Mouse (Mus musculus): ENCODE measurements around the gene Nme6.

The Nme6 gene

GRCm38 (mm10) chr9:109870983-109871572 is 38.5 kb downstream of the Nme6 start:
- no peak for DNase-seq (ENCODE audit: low spot score in 2 of 2)

DNA sequence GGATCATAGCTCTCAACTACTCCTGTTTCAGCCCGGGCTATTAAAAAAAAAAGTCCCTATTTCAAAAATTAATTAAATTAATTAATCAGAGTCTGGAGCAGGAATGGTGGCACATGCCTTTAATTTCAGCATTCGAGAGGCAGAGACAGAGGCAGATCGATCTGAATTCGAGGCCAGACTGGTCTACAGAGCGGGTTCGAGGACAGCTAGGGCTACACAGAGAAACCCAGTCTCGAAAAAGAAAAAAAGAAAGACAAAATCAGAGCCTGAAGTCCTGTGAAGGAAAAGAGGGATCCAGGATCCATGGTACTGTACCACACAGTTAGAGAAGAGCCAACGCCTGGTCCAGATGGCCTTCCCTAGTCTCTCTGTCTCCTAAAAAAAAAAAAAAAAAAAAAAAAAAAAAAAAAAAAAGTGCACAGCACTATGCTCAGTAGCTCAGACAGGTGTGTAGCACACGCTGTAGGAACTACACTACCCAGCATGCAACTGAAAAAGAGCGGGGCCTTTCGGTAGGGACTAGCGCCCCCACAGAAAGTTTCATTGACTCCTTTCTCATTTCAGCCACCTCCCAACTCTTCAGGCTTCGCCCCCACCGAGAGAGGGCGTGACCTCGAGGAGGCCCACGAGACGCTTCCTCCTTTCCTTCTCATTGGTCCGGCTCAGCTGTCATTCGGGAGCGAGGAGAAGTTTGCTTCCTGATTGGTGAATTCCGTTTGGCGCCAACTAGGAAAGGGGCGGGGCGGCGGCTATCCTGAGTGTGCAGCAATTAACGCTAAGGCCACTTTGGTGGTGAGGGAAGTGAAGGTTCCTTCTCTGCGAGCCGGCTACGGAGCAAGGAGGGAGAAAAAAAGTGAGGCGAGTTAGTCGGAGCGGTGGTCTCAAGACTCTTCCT is 42.5 kb downstream of the Nme6 start, which contains the start of gene Cdc25a:
TSS of gene Cdc25a (plus strand) at position 783 of the 895 bp plus-strand sequence.
- peak; percentile 94 to 98 for DNase-seq (ENCODE audit: low spot score in 2 of 2)

DNA sequence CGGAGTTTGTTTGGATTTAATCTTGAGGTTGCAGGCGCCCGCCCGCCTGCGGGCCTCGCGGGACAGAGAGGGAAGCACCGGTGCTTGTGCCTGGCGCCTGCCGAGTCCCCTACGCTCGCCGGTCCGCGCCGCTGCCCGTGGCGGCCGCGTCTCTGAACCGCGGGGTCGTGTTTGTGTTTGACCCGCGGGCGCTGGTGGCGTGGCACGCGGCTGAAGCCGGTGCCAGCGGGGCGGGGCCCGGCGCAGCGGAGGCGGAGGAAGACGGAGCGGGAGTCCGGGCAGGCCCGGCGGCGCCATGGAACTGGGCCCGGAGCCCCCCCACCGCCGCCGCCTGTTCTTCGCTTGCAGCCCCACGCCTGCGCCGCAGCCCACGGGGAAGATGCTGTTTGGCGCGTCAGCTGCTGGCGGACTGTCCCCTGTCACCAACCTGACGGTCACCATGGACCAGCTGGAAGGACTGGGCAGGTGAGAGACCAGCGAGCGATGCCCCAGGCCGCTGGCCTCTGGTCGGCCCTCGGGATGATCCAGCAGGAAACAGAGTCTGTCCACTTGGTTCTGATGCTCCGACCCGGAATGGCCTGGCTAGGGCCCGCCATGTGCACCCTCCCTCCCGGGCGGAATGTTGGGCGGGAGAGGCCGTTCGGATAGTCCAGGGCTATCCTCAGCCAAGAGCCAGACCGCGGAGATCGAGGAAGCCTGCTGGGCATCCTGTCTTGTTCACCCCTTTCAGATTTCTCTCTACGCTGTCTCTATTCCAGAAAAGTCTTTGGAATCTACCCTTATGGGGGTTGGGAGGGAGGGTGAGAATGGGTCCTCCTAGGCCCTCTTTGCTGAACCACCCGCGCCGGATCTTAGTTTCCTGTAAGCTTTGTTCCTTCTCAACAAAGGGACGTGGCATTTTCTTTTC is 43.4 kb downstream of the Nme6 start:
- DNase-seq (ENCODE audit: low spot score in 2 of 2): peak in 1 of 2 experiments; percentile 13

- DNase-seq (ENCODE audit: low spot score in 2 of 2): no peak
These were observed 44.2 kb downstream of the Nme6 start for GRCm38 (mm10) chr9:109876756-109877155.

- no peak for DNase-seq (ENCODE audit: low spot score in 2 of 2)
These were observed 45.1 kb downstream of the Nme6 start for GRCm38 (mm10) chr9:109877666-109878065.

DNA sequence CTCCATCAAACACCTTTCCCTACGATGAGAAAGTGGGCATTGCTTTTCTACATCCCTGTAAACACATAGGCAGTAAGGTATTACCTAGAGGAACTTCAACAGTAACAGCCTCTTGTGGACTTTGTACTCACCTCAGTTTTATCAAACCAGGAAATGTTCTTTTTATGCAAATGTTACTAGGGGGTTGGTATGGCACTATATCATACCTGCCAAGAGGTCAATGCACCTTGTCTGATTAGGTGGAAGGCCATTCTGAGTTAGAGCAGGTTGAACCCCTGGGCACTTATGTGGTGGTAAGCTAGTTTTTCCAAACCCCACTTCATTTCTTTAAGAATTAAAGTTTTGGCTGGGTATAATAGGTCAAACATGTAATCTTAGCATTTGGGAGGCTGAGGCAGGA is 46.8 kb downstream of the Nme6 start:
- DNase-seq (ENCODE audit: low spot score in 2 of 2): no peak

GRCm38 (mm10) chr9:109886259-109886658 is 53.7 kb downstream of the Nme6 start:
- DNase-seq (ENCODE audit: low spot score in 2 of 2): no peak

DNA sequence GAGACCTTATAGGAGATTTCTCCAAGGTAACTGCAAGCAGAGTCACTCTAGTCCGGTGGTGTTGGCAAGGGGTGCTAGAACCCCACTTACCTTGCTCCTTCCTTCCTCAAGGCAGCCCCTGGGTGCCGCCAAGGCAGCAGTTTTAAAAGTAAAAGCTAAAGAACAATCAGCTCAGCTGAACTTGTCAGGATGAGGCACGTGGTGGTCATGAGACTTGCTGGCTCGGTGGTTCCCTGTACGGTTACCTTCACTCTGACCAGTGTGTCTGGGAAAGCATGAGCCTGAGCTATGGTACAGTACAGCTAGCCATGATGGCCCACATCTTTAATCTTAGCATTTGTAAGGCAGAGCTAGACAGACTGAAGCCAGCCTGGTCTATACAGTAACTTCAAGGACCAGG is 54.8 kb downstream of the Nme6 start:
- DNase-seq (ENCODE audit: low spot score in 2 of 2): no peak

DNA sequence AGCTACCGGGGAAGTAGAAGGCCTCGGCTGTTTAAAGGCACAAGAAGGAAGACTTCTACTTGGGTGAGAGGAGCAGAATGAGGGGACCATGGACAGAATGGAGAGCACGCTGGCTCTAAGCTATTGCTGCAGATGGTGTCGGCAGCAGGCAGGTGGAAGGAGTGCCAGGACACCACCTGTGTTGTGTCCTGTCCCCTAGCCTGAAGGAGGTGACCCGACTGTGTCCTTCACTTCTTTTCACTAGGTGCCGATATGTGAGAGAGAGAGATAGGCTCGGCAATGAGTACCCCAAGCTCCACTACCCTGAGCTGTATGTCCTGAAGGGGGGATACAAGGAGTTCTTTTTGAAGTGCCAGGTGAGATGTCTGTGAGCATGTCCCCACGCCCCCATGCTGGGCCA is 59.0 kb downstream of the Nme6 start:
- DNase-seq (ENCODE audit: low spot score in 2 of 2): no peak

Data from left cerebral cortex, adult 9 months (tissue).